Comparison of ENCODE assay signal across 16 mouse cellular contexts in genomic region chr5:112958293-112958692, GRCm38 (mm10). TPM values are rescaled to one million over a fixed set of nuclear protein-coding genes. Genes with fewer than 3 reads are reported as not detected.
A peak's percentile ranks its signal among the peaks of the same experiment; 100 is the strongest.
DNase-seq lines count a peak whose midpoint lies in the region; ATAC-seq lines count a peak whose summit lies in the region.
"Had no signal": no experiment of that assay in that cellular context is flagged by ENCODE, and none has a peak within 500 bp of the region (broad histone marks: within the 10 kb centered on the region; RNA-seq: fewer than 3 reads in every experiment).

No protein-coding gene starts in this region.

- no peak overlapping the region for H3K9ac ChIP-seq in liver, embryonic 12.5 days
- H3K9ac ChIP-seq: forebrain, embryonic 15.5 days; limb, embryonic 12.5 days had no signal

- DNase-seq in adrenal gland, postnatal 10 days: peak; percentile 29
- DNase-seq in adrenal gland, postnatal 25 days: no peak
- DNase-seq in ovary, adult 18-20 months (ENCODE audit: low spot score): peak; percentile 79
- DNase-seq in ovary, postnatal 10 days (ENCODE audit: low spot score): no peak
- peak; percentile 38 for DNase-seq in retina, embryonic 14.5 days (ENCODE audit: low spot score)
- DNase-seq in spleen, postnatal 4 days (ENCODE audit: low spot score in 2 of 2): no peak
- DNase-seq in left cerebral cortex, postnatal 4 days: no peak
- DNase-seq: heart, adult 2 months; heart, postnatal 14 days; lung, postnatal 10 days had no signal

- H3K27ac ChIP-seq in liver, embryonic 12.5 days: no peak overlapping the region
- H3K27ac ChIP-seq: forebrain, embryonic 15.5 days; heart, adult 2 months; limb, embryonic 12.5 days had no signal

- H3K4me1 ChIP-seq in liver, embryonic 12.5 days: no peaks in the 10 kb centered on the region
- H3K4me1 ChIP-seq: forebrain, embryonic 15.5 days had no signal

- intact Hi-C loops in left cerebral cortex, postnatal 4 days (cut with DNase I): no loop called here

- WGBS in liver, embryonic 12.5 days (ENCODE audit: insufficient replicate concordance): 59% methylated on average over 5 of the region's 5 CpGs

- H3K4me2 ChIP-seq in liver, embryonic 12.5 days: no peak overlapping the region
- H3K4me2 ChIP-seq: forebrain, embryonic 15.5 days; limb, embryonic 12.5 days; midbrain, embryonic 11.5 days had no signal

- H3K36me3 ChIP-seq in liver, embryonic 12.5 days: no peaks in the 10 kb centered on the region
- H3K36me3 ChIP-seq: forebrain, embryonic 15.5 days had no signal

- H3K9me3 ChIP-seq in liver, embryonic 12.5 days (replicated peaks): no peaks in the 10 kb centered on the region
- H3K9me3 ChIP-seq: forebrain, embryonic 15.5 days; limb, embryonic 12.5 days had no signal

- no peak overlapping the region for H3K4me3 ChIP-seq in liver, embryonic 12.5 days
- H3K4me3 ChIP-seq: forebrain, embryonic 15.5 days; heart, adult 2 months; limb, embryonic 12.5 days; myocyte had no signal

- 0 out of 2 replicates have a peak, but pooled peaks have one; percentile 10 for ATAC-seq in liver, embryonic 12.5 days
- ATAC-seq: forebrain, embryonic 15.5 days; inflammation-experienced regulatory T-cells, adult 6 months had no signal

- no peaks in the 10 kb centered on the region for H3K27me3 ChIP-seq in liver, embryonic 12.5 days (replicated peaks)
- H3K27me3 ChIP-seq: forebrain, embryonic 15.5 days; limb, embryonic 12.5 days had no signal

RNA-seq across cellular contexts. Expression of gene Grk3, which starts 57.3 kb away (rescaled TPM):
- 10 to 100 TPM; 30.9 to 45.9 TPM for total RNA-seq in adrenal gland, postnatal 10 days (2021)
- 18.1 and 19.8 TPM in 2 replicates for total RNA-seq in adrenal gland, postnatal 25 days (2021)
- polyA plus RNA-seq in liver, embryonic 12.5 days (2016; fragmentation: Nextera tagmentation; extraction: Ambion mirVana): 2.4 TPM in 2 replicates
- 10 to 100 TPM; 68.4 to 73.9 TPM for total RNA-seq in left cerebral cortex, postnatal 4 days (2021)
- polyA plus RNA-seq: myocyte had no signal

Comparison
In these comparisons a context has a peak if more than half of its experiments do, and no peak if none do; other contexts are left out.
1. DNase-seq: peak in adrenal gland, postnatal 10 days (single experiment), ovary, adult 18-20 months (single experiment) and retina, embryonic 14.5 days (single experiment); none in adrenal gland, postnatal 25 days (single experiment), ovary, postnatal 10 days (single experiment), spleen, postnatal 4 days (0 of 2) and left cerebral cortex, postnatal 4 days (single experiment).